Mouse (Mus musculus) left cerebral cortex, adult 2 months (tissue): ENCODE measurements at regions not wholly inside any gene's neighbourhood (a gene's known extent, or its start where the extent isn't known, plus 50 kb on each side); places are given as distances from the start of the nearest gene placed in this dataset.
A peak's percentile ranks its signal among the peaks of the same experiment; 100 is the strongest.

Experiments used
- DNase-seq, 2 experiments: peaks; one replicate each; pipeline ENCODE4 v3.0.0; 2021 to 2022; ENCODE audit warnings: low spot score in 2 of 2, mixed read lengths in 1 of 2; ENCODE audit errors: extremely low spot score in 1 of 2
- H3K27ac ChIP-seq: fragments of 200-600 bp; 2 replicates; pipeline ENCODE4 v1.8.1; 2022
- H3K4me3 ChIP-seq: fragments of 200-600 bp; 2 replicates; pipeline ENCODE4 v1.8.1; 2022
- CTCF ChIP-seq: fragments of 200-600 bp; IDR thresholded peaks from 2 replicates; pipeline ENCODE4 v1.8.1; 2022; ENCODE audit warnings: antibody characterized with exemption, mild to moderate bottlenecking, moderate library complexity
- intact Hi-C: fragments of 180-260 bp; cut with DNase I; formaldehyde crosslinking; loops from one replicate; pipeline ENCODE4 v1.15.1; 2025

DNA sequence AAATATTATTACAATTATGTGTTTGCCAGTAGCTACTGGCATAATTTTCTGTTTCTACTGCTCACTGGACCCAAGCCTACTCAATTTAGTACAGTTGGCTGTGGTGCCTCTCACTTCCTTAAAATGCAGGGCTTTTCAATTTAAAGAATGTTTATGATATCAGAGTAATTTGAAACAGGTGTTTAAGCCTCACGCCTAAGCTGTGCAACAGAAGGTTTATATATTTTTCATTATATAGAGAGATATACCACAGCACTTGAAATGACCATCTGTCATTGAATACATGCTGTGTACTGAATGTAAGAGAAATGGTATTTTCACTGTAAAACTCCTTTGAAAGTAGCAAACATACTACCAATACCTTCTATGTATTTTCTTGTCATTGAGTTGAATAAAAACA is 376.8 kb downstream of the Otol1 start:
- DNase-seq = no peak
- no peak for TF ChIP-seq CTCF
- Histone ChIP-seq H3K4me3 (no peak overlapping the region), H3K27ac (no peak overlapping the region)
- intact Hi-C loops = no loop called here

GRCm38 (mm10) chr3:70385961-70386360 is 378.5 kb downstream of the Otol1 start:
- no peak for TF ChIP-seq CTCF
- intact Hi-C loops = no loop called here
- no peak for DNase-seq
- H3K27ac ChIP-seq = no peak overlapping the region
- H3K4me3 ChIP-seq = no peak overlapping the region

DNA sequence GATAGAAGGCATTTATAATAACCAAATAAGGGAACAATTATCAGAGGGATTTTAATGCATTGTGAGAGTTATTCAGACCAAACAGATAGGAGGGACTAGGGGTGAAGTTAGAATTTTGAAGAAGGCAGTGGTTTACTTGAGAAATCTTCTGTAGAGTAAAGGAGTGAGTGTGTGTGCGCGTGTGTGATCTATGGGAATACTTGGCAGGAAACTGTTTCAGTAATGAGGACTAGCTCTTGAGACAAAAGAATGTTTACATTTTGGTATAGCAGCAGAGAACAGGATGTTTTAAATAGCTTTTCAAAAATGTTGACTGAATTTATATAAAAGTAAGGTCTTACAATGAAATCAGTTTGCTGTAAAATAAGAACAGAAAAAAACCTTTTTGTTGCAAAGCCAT is 393.8 kb downstream of the Otol1 start:
- DNase-seq = no peak
- intact Hi-C loops = no loop called here
- TF ChIP-seq CTCF = no peak
- H3K27ac ChIP-seq = no peak overlapping the region
- no peak overlapping the region for H3K4me3 ChIP-seq

DNA sequence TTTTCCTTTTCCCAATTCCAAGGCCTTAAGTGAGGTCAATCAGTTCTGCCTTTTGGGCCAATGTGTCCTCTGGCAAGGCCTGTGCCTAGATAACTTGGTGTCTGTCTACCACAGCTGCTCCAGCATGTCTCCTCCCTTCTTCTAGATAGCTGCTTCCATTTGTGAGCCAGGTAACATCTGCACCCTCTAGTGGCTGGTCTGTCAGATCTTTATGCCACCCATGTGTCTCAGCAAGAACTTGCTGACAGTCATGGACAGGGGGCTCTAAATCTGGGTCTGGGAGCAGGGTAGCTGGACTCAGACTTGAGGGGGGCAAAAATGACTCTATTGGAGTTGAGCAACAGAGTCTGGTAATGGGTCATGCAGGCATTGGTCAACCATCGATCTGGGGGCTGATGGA is 399.2 kb downstream of the Otol1 start:
- TF ChIP-seq CTCF = peak; percentile 40
- intact Hi-C loops = loop anchor here (2.0 kb wide), 1 partner anchor 302 kb away; no protein-coding TSS in a partner anchor
- DNase-seq = peak in 1 of 2 experiments; percentile 19
- no peak overlapping the region for H3K27ac ChIP-seq
- H3K4me3 ChIP-seq = no peak overlapping the region

GRCm38 (mm10) chr3:70418273-70418672 is 410.9 kb downstream of the Otol1 start:
- no peak for TF ChIP-seq CTCF
- H3K4me3 ChIP-seq = no peak overlapping the region
- intact Hi-C loops = no loop called here
- no peak overlapping the region for H3K27ac ChIP-seq
- no peak for DNase-seq

DNA sequence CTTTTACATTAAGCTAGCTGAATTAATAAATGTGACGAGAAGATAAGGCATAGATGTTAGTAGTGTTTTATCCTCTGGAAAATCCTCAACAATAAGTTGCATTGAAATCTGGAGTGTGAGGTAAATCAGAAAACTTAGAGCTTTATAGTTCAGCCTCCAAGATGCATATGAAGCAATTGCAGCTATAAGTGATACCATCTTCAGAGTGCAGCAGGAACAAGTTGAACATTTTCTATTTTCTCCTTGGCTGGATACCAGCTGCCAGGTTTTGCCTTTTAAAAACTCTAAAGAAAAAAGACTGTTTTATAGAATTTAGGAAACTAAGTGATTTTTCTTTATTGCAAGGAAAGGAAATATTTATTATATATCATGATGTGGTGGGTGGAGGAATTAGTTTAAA is 414.6 kb downstream of the Otol1 start:
- no peak for TF ChIP-seq CTCF
- DNase-seq = no peak
- Histone ChIP-seq H3K27ac (peak overlapping the region; percentile 20), H3K4me3 (no peak overlapping the region)
- intact Hi-C loops = loop anchor here (5.0 to 10.0 kb wide), 3 partner anchors 110 to 220 kb away; no protein-coding TSS in a partner anchor

- no peak for TF ChIP-seq CTCF
- intact Hi-C loops = loop anchor here (5.0 to 10.0 kb wide), 3 partner anchors 110 to 220 kb away; no protein-coding TSS in a partner anchor
- no peak for DNase-seq
These were observed 415.3 kb downstream of the Otol1 start for GRCm38 (mm10) chr3:70422669-70423068.

DNA sequence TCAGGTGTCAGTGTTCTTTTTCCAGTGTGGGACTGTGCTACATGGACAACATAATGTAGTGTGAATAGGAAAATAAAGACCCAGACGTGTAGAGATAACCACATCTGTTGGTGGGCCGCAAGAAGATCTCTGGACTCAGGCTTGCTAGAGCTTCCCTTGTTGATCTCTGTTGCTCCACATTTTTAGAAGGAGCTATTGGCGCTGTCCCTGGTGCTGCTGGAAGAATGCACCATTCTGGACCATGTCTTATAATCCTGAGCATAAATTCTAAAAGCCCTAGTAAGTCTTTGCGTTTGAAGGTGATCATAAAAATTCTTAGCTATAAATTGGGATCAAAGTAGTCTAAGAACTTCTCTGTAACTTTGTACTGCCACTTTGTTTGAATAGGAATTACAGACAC is 429.3 kb downstream of the Otol1 start:
- intact Hi-C loops = no loop called here
- DNase-seq = no peak
- Histone ChIP-seq H3K4me3 (no peak overlapping the region), H3K27ac (no peak overlapping the region)
- TF ChIP-seq CTCF = no peak

More at GRCm38 (mm10) chr3:70422669-70423068, 415.3 kb downstream of the Otol1 start:
- Histone ChIP-seq H3K4me3 (no peak overlapping the region), H3K27ac (peak overlapping the region; percentile 20)

DNA sequence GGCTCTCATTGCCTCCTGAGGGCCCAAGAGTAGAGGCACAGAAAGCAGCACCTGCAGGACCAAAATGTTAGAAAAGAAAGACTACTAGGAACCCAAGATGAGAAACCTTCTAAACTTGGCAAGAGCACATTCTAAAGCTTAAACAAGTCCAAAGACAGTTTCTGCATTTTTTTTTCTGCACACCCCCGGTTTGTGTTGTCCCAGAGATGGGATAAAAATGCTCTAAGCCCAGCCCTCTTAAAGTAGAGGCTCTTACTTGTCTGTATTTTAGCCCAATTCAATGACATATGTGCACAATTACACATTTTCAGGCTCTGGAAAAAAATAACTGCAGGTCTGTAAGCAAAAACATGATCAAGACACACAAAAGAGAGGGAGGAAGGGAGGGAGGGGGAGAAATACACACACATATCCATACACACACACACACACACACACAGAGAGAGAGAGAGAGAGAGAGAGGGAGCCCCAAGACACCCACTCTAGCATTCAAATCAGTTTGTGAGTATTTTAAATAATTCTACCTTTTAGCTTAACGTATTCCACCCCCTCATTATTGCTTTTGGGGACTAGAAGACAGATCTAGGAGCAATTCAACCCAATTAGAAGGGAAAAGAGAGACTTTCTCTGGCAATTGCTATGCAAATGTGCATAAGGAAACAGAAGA is 449.9 kb downstream of the Otol1 start:
- Histone ChIP-seq H3K4me3 (no peak overlapping the region), H3K27ac (no peak overlapping the region)
- DNase-seq = no peak
- intact Hi-C loops = no loop called here
- TF ChIP-seq CTCF = no peak

DNA sequence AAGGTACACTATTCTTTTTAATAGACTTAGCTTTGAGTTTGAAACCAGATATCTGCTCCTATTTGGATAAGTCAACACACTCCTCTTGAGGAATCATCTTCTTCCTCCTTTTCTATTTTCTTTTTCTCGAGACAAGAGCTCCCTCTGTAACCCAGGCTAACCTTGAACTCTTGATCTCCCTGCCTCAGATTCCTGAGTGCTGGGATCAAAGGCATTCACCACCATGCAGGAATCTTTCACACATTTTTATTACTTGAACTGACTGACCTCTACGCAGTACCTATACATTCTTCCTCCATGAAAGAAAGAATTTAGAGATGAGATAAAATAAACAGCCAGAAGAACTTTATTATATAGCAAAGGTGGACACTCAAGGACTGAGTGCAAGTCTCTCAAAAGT is 453.4 kb downstream of the Otol1 start:
- Histone ChIP-seq H3K27ac (no peak overlapping the region), H3K4me3 (no peak overlapping the region)
- TF ChIP-seq CTCF = no peak
- DNase-seq = no peak
- intact Hi-C loops = no loop called here

DNA sequence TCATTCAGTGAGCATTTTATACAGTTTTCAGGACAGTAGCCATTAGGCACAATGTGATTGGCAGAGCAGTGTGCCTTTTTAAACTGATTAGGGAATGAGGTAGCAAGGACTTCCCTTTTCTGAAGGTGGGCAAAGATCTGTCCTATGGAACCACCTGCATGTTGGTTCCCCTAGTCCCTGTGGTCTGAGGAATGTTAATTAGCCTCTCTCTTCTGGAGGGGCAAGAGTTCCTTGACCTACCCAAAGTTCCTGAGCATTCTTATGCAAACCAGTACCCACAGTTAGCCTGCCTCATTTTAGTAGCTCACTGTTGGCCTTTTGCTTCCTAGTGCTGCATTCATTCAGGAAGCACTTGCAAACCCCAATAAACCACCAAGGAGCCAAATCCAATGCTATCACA is 455.8 kb downstream of the Otol1 start:
- DNase-seq = no peak
- H3K4me3 ChIP-seq = no peak overlapping the region
- intact Hi-C loops = no loop called here
- TF ChIP-seq CTCF = no peak
- H3K27ac ChIP-seq = no peak overlapping the region

GRCm38 (mm10) chr3:70482521-70482920 is 475.1 kb downstream of the Otol1 start:
- intact Hi-C loops = loop anchor here (5.0 kb wide), 1 partner anchor 380 kb away; no protein-coding TSS in a partner anchor
- Histone ChIP-seq H3K4me3 (no peak overlapping the region), H3K27ac (no peak overlapping the region)
- peak; percentile 65 for TF ChIP-seq CTCF
- peak; percentile 41 to 58 for DNase-seq

- no peak for TF ChIP-seq CTCF
- intact Hi-C loops = loop anchor here (5.0 kb wide), 1 partner anchor 381 kb away; no protein-coding TSS in a partner anchor
- DNase-seq = no peak
- no peak overlapping the region for H3K27ac ChIP-seq
- no peak overlapping the region for H3K4me3 ChIP-seq
These were observed 475.8 kb downstream of the Otol1 start for GRCm38 (mm10) chr3:70483066-70483743.
